Mouse (Mus musculus): ENCODE measurements around the gene Myct1.

Myct1 gene

DNA sequence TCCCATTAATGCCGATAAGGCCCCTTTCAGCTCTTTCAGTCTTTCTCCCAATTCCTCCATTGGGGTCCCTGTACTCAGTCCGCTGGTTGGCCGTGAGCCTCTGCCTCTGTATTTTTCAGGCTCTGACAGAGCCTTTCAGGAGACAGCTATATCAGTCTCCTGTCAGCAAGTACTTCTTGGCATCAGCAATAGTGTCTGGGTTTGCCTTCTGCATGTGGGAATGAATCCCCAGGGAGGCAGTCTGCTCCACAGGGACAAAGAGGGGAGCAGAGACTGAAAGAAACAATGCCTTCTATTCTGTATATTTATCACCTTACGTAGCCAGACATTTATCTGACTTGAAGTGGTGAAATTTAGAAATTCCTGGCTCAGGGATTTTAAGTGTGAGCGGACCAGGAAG is 32.7 kb downstream of the Myct1 start:
- DNase-seq, result no peak

DNA sequence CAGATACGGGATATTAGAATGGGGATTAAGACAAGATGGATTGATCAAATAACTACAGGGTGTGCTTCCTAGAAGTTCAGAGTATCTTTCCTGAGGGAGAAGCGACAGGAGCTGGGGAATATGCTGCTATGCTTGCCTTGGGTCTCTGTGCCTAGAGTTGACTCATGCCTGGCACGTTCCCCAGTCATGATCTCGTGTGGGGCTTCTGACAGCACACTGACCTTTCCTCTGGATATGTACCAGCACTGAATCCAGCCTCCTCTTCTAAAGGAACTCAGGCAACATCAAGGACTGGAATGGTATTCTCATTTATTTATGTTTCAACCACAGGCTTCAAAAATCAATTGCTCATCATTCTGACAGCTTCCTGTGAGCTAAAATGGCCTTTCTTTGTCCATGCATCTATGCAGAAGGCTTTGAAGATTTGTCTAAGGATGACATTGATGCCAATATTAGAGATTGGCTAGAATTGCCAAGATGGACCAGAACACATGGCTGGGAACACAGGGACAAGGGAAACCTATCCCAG is 40.2 kb downstream of the Myct1 start:
- peak; percentile 57 to 75 for DNase-seq

DNA sequence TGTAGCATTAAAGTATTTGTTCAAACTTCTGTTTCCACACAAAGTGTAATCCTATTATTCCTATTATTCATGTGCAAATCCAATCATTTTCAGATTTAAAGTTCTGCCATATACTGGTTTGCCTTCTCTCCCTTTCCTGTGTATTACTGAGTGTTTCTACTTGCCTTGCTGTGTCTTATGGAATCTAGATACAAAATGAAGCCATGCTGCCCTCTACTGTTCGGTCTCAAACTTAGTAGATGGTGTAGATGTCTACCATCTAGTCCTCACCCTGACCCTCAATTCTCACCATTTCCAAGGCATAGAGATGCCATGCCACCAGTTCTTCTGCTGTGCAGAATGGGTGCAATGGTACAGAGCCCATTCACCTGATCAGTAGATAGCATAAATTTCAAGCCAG is 40.8 kb downstream of the Myct1 start:
- DNase-seq, result peak; percentile 29 to 71

DNA sequence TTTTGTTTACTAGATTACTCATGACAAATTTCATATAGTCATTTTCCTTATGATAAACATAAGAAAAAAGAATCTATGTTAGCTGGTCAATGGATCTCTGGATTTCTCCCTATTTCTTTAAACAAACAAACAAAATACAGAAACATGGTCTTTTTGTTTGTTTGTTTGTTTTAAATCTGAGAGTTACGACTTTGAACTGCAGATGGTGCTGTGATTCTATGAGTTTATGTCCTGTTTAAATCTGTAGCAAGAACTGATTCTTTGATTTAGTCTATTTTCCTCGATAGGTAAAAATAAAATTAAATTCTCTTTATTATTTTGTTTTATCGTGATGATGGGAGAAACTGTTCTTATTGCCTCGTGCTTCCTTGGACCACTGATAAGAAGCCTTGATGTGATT is 43.7 kb downstream of the Myct1 start:
- DNase-seq, result no peak

DNA sequence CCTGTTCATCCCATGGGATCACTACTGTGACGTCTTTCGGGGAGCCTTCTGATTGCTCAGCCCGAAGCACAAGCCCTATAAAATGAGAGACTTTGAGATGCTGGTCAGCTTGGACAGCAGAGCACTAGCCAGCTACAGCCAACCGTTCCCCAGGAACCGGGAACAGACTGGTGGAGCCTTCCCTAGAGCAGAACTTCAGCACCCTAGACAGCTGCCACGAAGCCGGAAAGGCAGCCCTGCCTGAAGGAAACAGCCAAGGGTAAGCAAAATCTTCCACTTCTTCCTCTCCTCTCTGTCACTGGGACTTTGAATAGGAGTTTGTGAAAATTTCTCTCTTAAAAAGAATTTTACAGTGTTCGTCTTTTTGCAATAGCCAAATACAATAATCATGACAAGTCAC is 45.5 kb downstream of the Myct1 start, which contains the start of gene Vip:
Vip (plus strand) TSS at position 107 of the 400 bp plus-strand sequence.
- DNase-seq, result no peak
